Mouse (Mus musculus): ENCODE results near the gene Entpd1. TPM values are rescaled to one million over a fixed set of nuclear protein-coding genes. Genes with fewer than 3 reads are reported as not detected.
A peak's percentile ranks its signal among the peaks of the same experiment; 100 is the strongest.

The Entpd1 gene
- polyA plus RNA-seq, 1 experiment from 2014 or later = 11.6 TPM

DNA sequence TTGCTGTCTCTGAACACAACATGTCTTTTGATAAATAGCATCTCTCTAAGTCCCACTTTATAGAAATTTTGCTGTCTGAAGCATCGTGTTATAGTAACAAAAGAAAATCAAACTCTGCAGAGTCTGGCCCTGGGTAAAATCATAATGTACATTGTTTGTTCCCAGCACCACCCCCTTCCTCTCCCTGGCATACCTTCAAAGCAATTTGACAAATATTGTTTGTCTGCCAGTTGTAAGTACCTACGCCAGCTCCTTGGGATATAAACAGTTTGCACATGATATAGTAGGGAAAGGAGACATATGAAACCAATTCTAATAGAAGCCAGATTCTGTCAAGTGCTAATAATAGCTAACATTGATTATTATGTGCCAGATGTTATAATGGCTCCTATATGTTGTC is 50.6 kb downstream of the Entpd1 start:
- H3K27me3 ChIP-seq (ENCODE audit: control insufficient read depth, insufficient read depth, low read length) = no peaks in the 10 kb centered on the region; the same call in 1 of the 2 replicates
- peak overlapping the region; percentile 6; the same call in 1 of the 2 replicates for H3K4me2 ChIP-seq (ENCODE audit: low read length)
- H3K9ac ChIP-seq (ENCODE audit: low read length) = no peak overlapping the region
- no peak overlapping the region for H3K27ac ChIP-seq (replicated peaks in 1 of 2; ENCODE audit: control insufficient read depth in 1 of 2, insufficient read depth in 1 of 2, low read depth in 2 of 2, low read length in 2 of 2)
- no peaks in the 10 kb centered on the region for H3K9me3 ChIP-seq (ENCODE audit: control insufficient read depth, low read length)
- no peak overlapping the region for H3K4me3 ChIP-seq (ENCODE audit: control insufficient read depth in 1 of 2, insufficient read depth in 1 of 2, low read depth in 1 of 2, low read length in 2 of 2)
- no peak for ATAC-seq (ENCODE audit: insufficient number of reproducible peaks, insufficient read depth, low FRiP score, low read depth)
- no peaks in the 10 kb centered on the region for H3K36me3 ChIP-seq (ENCODE audit: control insufficient read depth, insufficient read depth, low read length)
- 78% methylated on average over 2 of the region's 2 CpGs for WGBS
- H3K4me1 ChIP-seq (ENCODE audit: control insufficient read depth in 2 of 2, insufficient read depth in 2 of 2, low read length in 2 of 2) = peaks cover 10 to 20% of the 10 kb centered on the region in 2 experiments; a peak in 3 of 4 replicates

DNA sequence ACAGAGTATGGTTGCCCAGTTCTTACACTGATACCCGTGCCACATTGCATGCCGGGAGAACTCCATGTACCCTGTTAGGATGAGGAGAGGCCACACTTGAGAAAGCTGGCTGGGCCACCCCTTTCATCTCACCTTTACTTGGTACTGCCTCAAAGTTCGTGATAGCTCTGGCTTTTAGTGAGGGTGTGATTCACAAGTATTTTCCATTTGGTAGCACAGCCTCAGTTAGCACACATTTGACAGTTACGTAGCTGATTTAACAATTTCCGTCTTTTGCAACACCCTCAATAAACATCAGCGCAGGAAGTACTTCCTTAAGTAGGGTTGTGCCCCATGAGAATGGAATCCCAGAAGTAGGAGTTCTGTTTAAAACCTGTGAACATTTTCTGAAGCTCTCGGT is 53.6 kb downstream of the Entpd1 start:
- Histone ChIP-seq H3K36me3 (ENCODE audit: control insufficient read depth, insufficient read depth, low read length) (no peaks in the 10 kb centered on the region), H3K9me3 (ENCODE audit: control insufficient read depth, low read length) (no peaks in the 10 kb centered on the region), H3K9ac (ENCODE audit: low read length) (no peak overlapping the region), H3K27me3 (ENCODE audit: control insufficient read depth, insufficient read depth, low read length) (no peaks in the 10 kb centered on the region; the same call in 1 of the 2 replicates), H3K4me2 (ENCODE audit: low read length) (no peak overlapping the region), H3K4me3 (ENCODE audit: control insufficient read depth in 1 of 2, insufficient read depth in 1 of 2, low read depth in 1 of 2, low read length in 2 of 2) (no peak overlapping the region), H3K27ac (replicated peaks in 1 of 2; ENCODE audit: control insufficient read depth in 1 of 2, insufficient read depth in 1 of 2, low read depth in 2 of 2, low read length in 2 of 2) (no peak overlapping the region), H3K4me1 (ENCODE audit: control insufficient read depth in 2 of 2, insufficient read depth in 2 of 2, low read length in 2 of 2) (peaks cover 3 to 12% of the 10 kb centered on the region in 2 experiments; a peak in 3 of 4 replicates)
- WGBS = 75% methylated on average over 7 of the region's 7 CpGs
- no peak for ATAC-seq (ENCODE audit: insufficient number of reproducible peaks, insufficient read depth, low FRiP score, low read depth)

DNA sequence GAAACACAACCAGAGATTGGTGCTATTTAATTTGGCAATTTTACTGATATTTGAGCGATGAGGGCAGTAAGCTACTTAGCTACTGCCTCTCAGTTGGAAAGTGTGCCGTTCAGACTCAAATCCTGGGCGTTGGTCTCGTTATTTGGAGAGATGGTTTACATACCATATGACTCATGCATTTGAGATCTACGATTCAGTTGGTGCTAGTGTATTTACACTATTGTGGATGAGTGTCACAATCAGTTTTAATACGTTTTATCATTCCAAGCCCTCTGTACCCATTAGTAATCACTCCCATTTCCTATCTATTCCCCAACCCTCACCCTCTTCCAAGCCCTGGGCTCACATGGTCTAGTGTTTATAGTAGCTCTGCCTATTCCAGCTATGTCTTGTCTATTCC is 54.9 kb downstream of the Entpd1 start:
- Histone ChIP-seq H3K36me3 (ENCODE audit: control insufficient read depth, insufficient read depth, low read length) (no peaks in the 10 kb centered on the region), H3K4me1 (ENCODE audit: control insufficient read depth in 2 of 2, insufficient read depth in 2 of 2, low read length in 2 of 2) (peaks cover 2 to 12% of the 10 kb centered on the region in 2 experiments; a peak in 3 of 4 replicates), H3K27me3 (ENCODE audit: control insufficient read depth, insufficient read depth, low read length) (no peaks in the 10 kb centered on the region), H3K9ac (ENCODE audit: low read length) (no peak overlapping the region), H3K9me3 (ENCODE audit: control insufficient read depth, low read length) (no peaks in the 10 kb centered on the region), H3K4me2 (ENCODE audit: low read length) (no peak overlapping the region), H3K4me3 (ENCODE audit: control insufficient read depth in 1 of 2, insufficient read depth in 1 of 2, low read depth in 1 of 2, low read length in 2 of 2) (no peak overlapping the region), H3K27ac (replicated peaks in 1 of 2; ENCODE audit: control insufficient read depth in 1 of 2, insufficient read depth in 1 of 2, low read depth in 2 of 2, low read length in 2 of 2) (no peak overlapping the region)
- ATAC-seq (ENCODE audit: insufficient number of reproducible peaks, insufficient read depth, low FRiP score, low read depth) = no peak
- WGBS = 71% methylated on average over 6 of the region's 6 CpGs

DNA sequence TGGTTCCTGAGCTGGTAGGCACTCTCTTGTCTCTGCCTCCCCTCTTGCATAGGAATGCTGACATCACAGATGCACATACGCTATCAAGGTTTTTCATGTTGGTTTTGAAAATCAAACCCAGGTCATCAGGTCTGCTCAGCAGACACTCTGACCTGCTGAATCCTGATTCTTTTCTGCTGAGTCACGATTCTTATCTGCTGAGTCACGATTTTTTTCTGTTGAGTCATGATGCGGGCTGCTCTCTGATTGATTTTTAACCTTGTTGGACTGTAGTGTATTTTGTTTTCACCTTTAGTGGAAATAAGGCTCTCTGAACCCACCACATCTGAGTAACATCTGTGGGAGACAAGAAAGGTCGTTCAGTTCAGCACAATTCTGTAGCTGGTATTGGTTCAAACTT is 63.2 kb downstream of the Entpd1 start:
- Histone ChIP-seq H3K4me1 (ENCODE audit: control insufficient read depth in 2 of 2, insufficient read depth in 2 of 2, low read length in 2 of 2) (peaks cover 10 to 20% of the 10 kb centered on the region in 2 experiments; a peak in 3 of 4 replicates), H3K27ac (replicated peaks in 1 of 2; ENCODE audit: control insufficient read depth in 1 of 2, insufficient read depth in 1 of 2, low read depth in 2 of 2, low read length in 2 of 2) (no peak overlapping the region), H3K9me3 (ENCODE audit: control insufficient read depth, low read length) (no peaks in the 10 kb centered on the region), H3K36me3 (ENCODE audit: control insufficient read depth, insufficient read depth, low read length) (no peaks in the 10 kb centered on the region), H3K9ac (ENCODE audit: low read length) (no peak overlapping the region), H3K4me3 (ENCODE audit: control insufficient read depth in 1 of 2, insufficient read depth in 1 of 2, low read depth in 1 of 2, low read length in 2 of 2) (no peak overlapping the region), H3K4me2 (ENCODE audit: low read length) (no peak overlapping the region), H3K27me3 (ENCODE audit: control insufficient read depth, insufficient read depth, low read length) (no peaks in the 10 kb centered on the region)
- 84% methylated on average over 5 of the region's 5 CpGs for WGBS
- no peak for ATAC-seq (ENCODE audit: insufficient number of reproducible peaks, insufficient read depth, low FRiP score, low read depth)

DNA sequence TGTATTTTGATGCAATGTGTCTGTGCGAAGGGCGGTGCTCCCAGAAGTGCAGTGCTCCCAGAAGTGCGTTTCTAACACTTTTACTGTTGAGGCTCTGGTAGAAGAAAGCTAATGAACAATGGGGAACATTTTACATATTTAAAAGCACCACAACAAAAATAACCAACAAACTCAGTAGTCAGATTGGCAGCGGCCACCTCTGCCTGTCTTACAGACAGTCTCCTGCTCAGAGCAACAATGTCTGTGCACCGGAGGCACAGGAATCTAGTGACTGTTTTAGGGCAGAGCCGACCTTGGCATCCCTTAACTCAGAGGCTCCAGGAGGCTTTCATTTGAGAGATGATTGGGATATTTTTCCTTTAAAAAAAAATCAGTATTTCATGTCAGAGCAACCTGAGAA is 65.9 kb downstream of the Entpd1 start:
- Histone ChIP-seq H3K36me3 (ENCODE audit: control insufficient read depth, insufficient read depth, low read length) (no peaks in the 10 kb centered on the region), H3K4me2 (ENCODE audit: low read length) (peak overlapping the region; percentile 55), H3K4me1 (ENCODE audit: control insufficient read depth in 2 of 2, insufficient read depth in 2 of 2, low read length in 2 of 2) (peaks cover 10 to 20% of the 10 kb centered on the region in 2 experiments; a peak in 3 of 4 replicates), H3K9me3 (ENCODE audit: control insufficient read depth, low read length) (no peaks in the 10 kb centered on the region), H3K27ac (replicated peaks in 1 of 2; ENCODE audit: control insufficient read depth in 1 of 2, insufficient read depth in 1 of 2, low read depth in 2 of 2, low read length in 2 of 2) (peak overlapping the region in 1 of 2 experiments; percentile 10; a peak in 1 of 4 replicates), H3K27me3 (ENCODE audit: control insufficient read depth, insufficient read depth, low read length) (no peaks in the 10 kb centered on the region), H3K4me3 (ENCODE audit: control insufficient read depth in 1 of 2, insufficient read depth in 1 of 2, low read depth in 1 of 2, low read length in 2 of 2) (no peak overlapping the region), H3K9ac (ENCODE audit: low read length) (peak overlapping the region; percentile 28; the same call in 1 of the 2 replicates)
- 44% methylated on average over 6 of the region's 6 CpGs for WGBS
- ATAC-seq (ENCODE audit: insufficient number of reproducible peaks, insufficient read depth, low FRiP score, low read depth) = no peak

DNA sequence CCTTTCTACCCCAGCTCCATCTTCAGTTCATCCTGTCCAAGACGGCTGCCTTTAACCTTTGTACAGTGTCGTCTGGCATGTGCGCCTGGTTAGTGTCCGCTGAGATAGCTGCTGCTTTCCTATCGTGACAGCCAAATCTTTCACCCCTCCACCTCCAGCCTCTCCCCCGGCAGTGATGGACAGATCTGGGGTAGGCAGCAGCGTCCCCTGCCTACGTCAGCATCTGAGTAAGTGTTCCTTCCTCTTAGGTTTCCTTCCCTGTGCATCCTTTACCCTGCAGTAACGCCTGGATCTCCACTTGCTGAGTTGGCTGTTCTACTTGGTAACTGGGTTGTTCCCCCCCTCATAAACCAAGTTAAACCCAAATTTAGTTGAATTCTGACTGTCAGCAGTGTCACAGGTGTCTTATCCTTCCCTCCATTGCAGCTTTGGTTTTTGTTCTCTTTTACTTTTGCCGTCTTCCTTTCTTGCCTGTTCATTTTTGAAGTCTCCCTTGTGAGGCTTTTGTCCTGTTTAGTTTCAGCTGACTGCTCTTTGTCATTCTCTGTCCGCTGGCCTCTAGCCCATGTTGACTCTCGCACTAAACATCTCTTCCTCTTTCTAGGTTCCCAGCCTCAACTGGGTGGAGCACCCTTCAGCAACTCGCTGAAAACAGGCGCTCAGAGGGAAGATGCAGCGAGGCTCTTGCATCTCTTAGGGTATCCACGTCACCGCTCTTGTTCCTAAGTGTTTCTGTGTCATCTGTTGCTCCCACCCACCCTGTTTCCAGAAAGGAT is 66.6 kb downstream of the Entpd1 start:
- Histone ChIP-seq H3K4me2 (ENCODE audit: low read length) (peak overlapping the region; percentile 55), H3K27ac (replicated peaks in 1 of 2; ENCODE audit: control insufficient read depth in 1 of 2, insufficient read depth in 1 of 2, low read depth in 2 of 2, low read length in 2 of 2) (peak overlapping the region; percentile 8 to 10), H3K4me1 (ENCODE audit: control insufficient read depth in 2 of 2, insufficient read depth in 2 of 2, low read length in 2 of 2) (peaks cover 10 to 20% of the 10 kb centered on the region in 2 experiments; a peak in 3 of 4 replicates), H3K4me3 (ENCODE audit: control insufficient read depth in 1 of 2, insufficient read depth in 1 of 2, low read depth in 1 of 2, low read length in 2 of 2) (no peak overlapping the region), H3K9me3 (ENCODE audit: control insufficient read depth, low read length) (no peaks in the 10 kb centered on the region), H3K27me3 (ENCODE audit: control insufficient read depth, insufficient read depth, low read length) (no peaks in the 10 kb centered on the region), H3K36me3 (ENCODE audit: control insufficient read depth, insufficient read depth, low read length) (no peaks in the 10 kb centered on the region), H3K9ac (ENCODE audit: low read length) (no peak overlapping the region)
- peak; percentile 47 for ATAC-seq (ENCODE audit: insufficient number of reproducible peaks, insufficient read depth, low FRiP score, low read depth)
- WGBS = 16% methylated on average over 17 of the region's 17 CpGs

DNA sequence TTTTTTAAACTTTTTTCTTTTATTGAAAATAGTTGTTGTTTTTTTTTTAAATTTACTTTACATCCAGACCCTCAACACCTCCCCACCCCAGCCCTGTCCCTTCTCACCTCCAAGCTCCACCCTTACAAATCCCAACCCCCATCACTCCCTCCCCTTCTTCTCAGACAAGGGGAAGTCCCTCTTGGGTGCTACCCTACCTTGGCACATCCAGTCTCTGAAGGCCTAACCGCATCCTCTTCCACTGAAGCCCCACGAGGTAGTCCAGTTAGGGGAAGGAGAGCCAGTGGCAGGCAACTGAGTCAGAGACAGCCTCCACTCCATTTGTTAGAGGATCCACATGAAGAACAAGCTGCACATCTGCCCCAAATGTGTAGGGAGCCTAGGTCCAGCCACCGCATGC is 67.5 kb downstream of the Entpd1 start:
- Histone ChIP-seq H3K27me3 (ENCODE audit: control insufficient read depth, insufficient read depth, low read length) (no peaks in the 10 kb centered on the region), H3K36me3 (ENCODE audit: control insufficient read depth, insufficient read depth, low read length) (no peaks in the 10 kb centered on the region), H3K9ac (ENCODE audit: low read length) (no peak overlapping the region), H3K27ac (replicated peaks in 1 of 2; ENCODE audit: control insufficient read depth in 1 of 2, insufficient read depth in 1 of 2, low read depth in 2 of 2, low read length in 2 of 2) (no peak overlapping the region), H3K4me1 (ENCODE audit: control insufficient read depth in 2 of 2, insufficient read depth in 2 of 2, low read length in 2 of 2) (peaks cover 10 to 20% of the 10 kb centered on the region in 2 experiments; a peak in 3 of 4 replicates), H3K4me2 (ENCODE audit: low read length) (no peak overlapping the region), H3K4me3 (ENCODE audit: control insufficient read depth in 1 of 2, insufficient read depth in 1 of 2, low read depth in 1 of 2, low read length in 2 of 2) (no peak overlapping the region), H3K9me3 (ENCODE audit: control insufficient read depth, low read length) (no peaks in the 10 kb centered on the region)
- no peak for ATAC-seq (ENCODE audit: insufficient number of reproducible peaks, insufficient read depth, low FRiP score, low read depth)
- WGBS = 91% methylated on average over 3 of the region's 3 CpGs
